Mouse (Mus musculus): Measurements from ENCODE around the gene Myt1l. TPM values are rescaled to one million over a fixed set of nuclear protein-coding genes. Genes with fewer than 3 reads are reported as not detected.
A peak's percentile ranks its signal among the peaks of the same experiment; 100 is the strongest.

Myt1l gene
- polyA plus RNA-seq, 1 experiment from 2014 or later, result 0.18 TPM

DNA sequence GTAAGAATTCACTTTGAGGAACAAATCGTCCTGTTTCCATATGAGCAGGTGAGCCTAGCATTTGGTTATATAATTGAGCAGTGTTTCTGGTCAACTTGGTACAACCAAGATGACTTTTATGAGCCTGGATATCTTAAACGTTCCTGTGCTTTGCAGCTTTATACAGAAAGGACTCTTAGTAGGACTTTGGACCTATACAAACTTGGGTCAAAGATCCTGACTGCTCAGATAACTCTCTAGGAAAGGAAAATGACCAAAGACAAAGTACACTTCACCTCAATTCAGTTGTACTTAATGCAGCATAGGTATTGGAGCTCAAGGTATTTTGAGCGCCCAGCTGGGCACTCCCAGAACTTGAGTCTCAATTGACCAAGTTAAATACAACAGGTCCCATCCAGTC is 388.0 kb downstream of the Myt1l start:
- Histone ChIP-seq H3K36me3 (ENCODE audit: control insufficient read depth, insufficient read depth, low read length) (no peaks in the 10 kb centered on the region), H3K9me3 (ENCODE audit: control insufficient read depth, low read length) (no peaks in the 10 kb centered on the region), H3K4me2 (ENCODE audit: low read depth, low read length) (no peak overlapping the region), H3K27ac (ENCODE audit: low read length) (no peak overlapping the region), H3K9ac (ENCODE audit: low read length) (no peak overlapping the region), H3K4me3 (ENCODE audit: low read length) (no peak overlapping the region), H3K4me1 (replicated peaks; ENCODE audit: control insufficient read depth, insufficient read depth, low read length) (no peaks in the 10 kb centered on the region), H3K27me3 (ENCODE audit: control insufficient read depth, insufficient read depth, low read depth, low read length) (no peaks in the 10 kb centered on the region)
- WGBS, result 72% methylated on average over 3 of the region's 3 CpGs
- ATAC-seq (ENCODE audit: low read depth), result no peak

DNA sequence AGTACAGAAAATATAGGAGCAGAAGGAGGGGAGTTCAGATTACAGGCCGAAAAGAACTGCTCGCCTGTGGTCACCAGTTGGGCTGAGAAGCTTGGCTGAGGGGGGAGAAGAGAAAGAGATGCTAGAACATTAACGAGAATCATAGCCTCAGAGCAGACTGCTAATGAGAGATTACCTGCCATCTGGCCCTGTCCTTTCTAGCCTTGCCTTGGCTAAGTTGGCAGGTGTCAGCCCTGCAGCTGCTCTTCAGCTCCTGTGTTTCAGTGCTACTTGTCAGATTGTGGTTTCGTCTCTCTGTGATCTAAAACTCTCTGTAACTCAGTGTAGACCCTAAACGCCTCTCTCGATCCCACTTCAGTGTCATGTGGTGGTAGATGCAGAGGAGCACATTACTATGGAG is 388.6 kb downstream of the Myt1l start:
- no peak overlapping the region for H3K4me3 ChIP-seq (ENCODE audit: low read length)
- H3K4me1 ChIP-seq (replicated peaks; ENCODE audit: control insufficient read depth, insufficient read depth, low read length), result no peaks in the 10 kb centered on the region
- H3K27me3 ChIP-seq (ENCODE audit: control insufficient read depth, insufficient read depth, low read depth, low read length), result no peaks in the 10 kb centered on the region
- H3K36me3 ChIP-seq (ENCODE audit: control insufficient read depth, insufficient read depth, low read length), result no peaks in the 10 kb centered on the region
- H3K4me2 ChIP-seq (ENCODE audit: low read depth, low read length), result no peak overlapping the region
- no peak overlapping the region for H3K27ac ChIP-seq (ENCODE audit: low read length)
- no peak for ATAC-seq (ENCODE audit: low read depth)
- WGBS, result 80% methylated on average over 6 of the region's 6 CpGs
- no peaks in the 10 kb centered on the region for H3K9me3 ChIP-seq (ENCODE audit: control insufficient read depth, low read length)
- no peak overlapping the region for H3K9ac ChIP-seq (ENCODE audit: low read length)

DNA sequence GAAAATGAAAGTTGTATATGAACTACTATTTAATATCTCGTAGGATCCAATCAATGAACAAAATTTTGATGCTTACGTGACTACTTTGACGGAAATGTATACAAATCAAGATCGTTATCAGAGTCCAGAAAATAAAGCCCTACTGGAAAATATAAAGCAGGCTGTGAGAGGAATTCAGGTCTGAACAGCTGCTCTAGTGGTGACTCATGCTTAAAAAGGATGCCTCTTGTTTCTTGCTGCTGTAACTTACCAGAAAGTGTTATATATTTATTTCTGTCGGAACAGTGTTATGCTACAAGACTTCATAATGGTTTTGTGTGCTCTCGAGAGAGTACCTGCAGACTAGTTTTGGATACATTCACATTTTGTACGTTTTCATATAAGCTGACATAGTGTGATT is 392.1 kb downstream of the Myt1l start:
- H3K36me3 ChIP-seq (ENCODE audit: control insufficient read depth, insufficient read depth, low read length), result no peaks in the 10 kb centered on the region
- no peak overlapping the region for H3K9ac ChIP-seq (ENCODE audit: low read length)
- H3K27ac ChIP-seq (ENCODE audit: low read length), result no peak overlapping the region
- no peak overlapping the region for H3K4me2 ChIP-seq (ENCODE audit: low read depth, low read length)
- WGBS, result 61% methylated on average over 7 of the region's 7 CpGs
- no peak for ATAC-seq (ENCODE audit: low read depth)
- no peaks in the 10 kb centered on the region for H3K4me1 ChIP-seq (replicated peaks; ENCODE audit: control insufficient read depth, insufficient read depth, low read length)
- H3K9me3 ChIP-seq (ENCODE audit: control insufficient read depth, low read length), result no peaks in the 10 kb centered on the region
- H3K27me3 ChIP-seq (ENCODE audit: control insufficient read depth, insufficient read depth, low read depth, low read length), result no peaks in the 10 kb centered on the region
- H3K4me3 ChIP-seq (ENCODE audit: low read length), result no peak overlapping the region

GRCm38 (mm10) chr12:29921481-29921880 is 393.3 kb downstream of the Myt1l start:
- Histone ChIP-seq H3K9me3 (ENCODE audit: control insufficient read depth, low read length) (no peaks in the 10 kb centered on the region), H3K9ac (ENCODE audit: low read length) (no peak overlapping the region), H3K4me1 (replicated peaks; ENCODE audit: control insufficient read depth, insufficient read depth, low read length) (no peaks in the 10 kb centered on the region), H3K4me2 (ENCODE audit: low read depth, low read length) (no peak overlapping the region), H3K36me3 (ENCODE audit: control insufficient read depth, insufficient read depth, low read length) (no peaks in the 10 kb centered on the region), H3K27me3 (ENCODE audit: control insufficient read depth, insufficient read depth, low read depth, low read length) (no peaks in the 10 kb centered on the region), H3K4me3 (ENCODE audit: low read length) (no peak overlapping the region), H3K27ac (ENCODE audit: low read length) (no peak overlapping the region)
- no peak for ATAC-seq (ENCODE audit: low read depth)
- 76% methylated on average over 11 of the region's 11 CpGs for WGBS

DNA sequence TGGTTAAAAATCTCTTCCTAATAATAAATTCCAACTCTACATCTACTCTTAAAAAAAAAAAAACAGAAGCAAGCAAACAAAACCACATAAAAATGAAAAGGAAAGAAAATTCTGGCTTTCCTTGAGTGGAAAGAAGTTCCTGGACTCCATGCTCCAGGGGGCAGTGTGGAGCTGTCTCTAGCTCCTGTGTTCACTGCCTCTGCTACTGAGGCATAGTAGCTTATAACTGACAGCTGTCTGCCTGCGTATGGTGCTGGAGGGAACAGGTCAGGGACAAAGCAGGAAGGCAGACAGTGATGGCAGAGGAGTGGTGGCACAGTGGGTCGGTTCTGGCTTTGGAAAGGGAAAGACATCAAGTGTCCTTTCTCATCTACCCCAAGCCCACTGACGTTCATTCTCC is 398.7 kb downstream of the Myt1l start:
- Histone ChIP-seq H3K36me3 (ENCODE audit: control insufficient read depth, insufficient read depth, low read length) (no peaks in the 10 kb centered on the region), H3K4me2 (ENCODE audit: low read depth, low read length) (no peak overlapping the region), H3K27ac (ENCODE audit: low read length) (no peak overlapping the region), H3K27me3 (ENCODE audit: control insufficient read depth, insufficient read depth, low read depth, low read length) (no peaks in the 10 kb centered on the region), H3K9me3 (ENCODE audit: control insufficient read depth, low read length) (no peaks in the 10 kb centered on the region), H3K4me3 (ENCODE audit: low read length) (no peak overlapping the region), H3K9ac (ENCODE audit: low read length) (no peak overlapping the region), H3K4me1 (replicated peaks; ENCODE audit: control insufficient read depth, insufficient read depth, low read length) (no peaks in the 10 kb centered on the region)
- ATAC-seq (ENCODE audit: low read depth), result no peak
- WGBS, result 36% methylated on average over 3 of the region's 3 CpGs

- Histone ChIP-seq H3K9ac (ENCODE audit: low read length) (no peak overlapping the region), H3K4me3 (ENCODE audit: low read length) (no peak overlapping the region), H3K27ac (ENCODE audit: low read length) (no peak overlapping the region), H3K9me3 (ENCODE audit: control insufficient read depth, low read length) (no peaks in the 10 kb centered on the region), H3K4me2 (ENCODE audit: low read depth, low read length) (no peak overlapping the region), H3K36me3 (ENCODE audit: control insufficient read depth, insufficient read depth, low read length) (no peaks in the 10 kb centered on the region), H3K4me1 (replicated peaks; ENCODE audit: control insufficient read depth, insufficient read depth, low read length) (no peaks in the 10 kb centered on the region), H3K27me3 (ENCODE audit: control insufficient read depth, insufficient read depth, low read depth, low read length) (no peaks in the 10 kb centered on the region)
- ATAC-seq (ENCODE audit: low read depth), result no peak
- WGBS, result 55% methylated on average over 1 of the region's 1 CpGs
Measured at GRCm38 (mm10) chr12:29930591-29930990, 402.4 kb downstream of the Myt1l start.

DNA sequence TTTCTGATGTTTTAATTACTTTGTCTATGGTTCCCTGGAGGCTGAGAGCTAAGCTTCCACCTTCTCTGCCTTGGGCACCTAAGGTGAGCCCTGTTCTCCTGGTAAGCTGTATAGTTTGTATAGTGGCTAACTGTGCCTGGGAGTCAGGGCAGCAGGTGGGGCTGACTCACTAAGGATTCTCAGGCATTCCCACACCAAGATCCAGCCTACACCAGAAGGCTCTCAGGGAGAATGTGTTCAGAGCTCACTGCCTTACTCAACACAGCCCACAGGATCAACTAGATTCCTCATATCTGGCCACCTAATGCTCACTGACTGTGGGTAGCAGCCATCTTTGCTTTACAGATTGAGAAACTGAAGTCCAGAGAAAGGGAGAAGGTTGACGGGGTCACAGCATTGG is 404.8 kb downstream of the Myt1l start:
- Histone ChIP-seq H3K27ac (ENCODE audit: low read length) (no peak overlapping the region), H3K9me3 (ENCODE audit: control insufficient read depth, low read length) (no peaks in the 10 kb centered on the region), H3K9ac (ENCODE audit: low read length) (no peak overlapping the region), H3K4me3 (ENCODE audit: low read length) (no peak overlapping the region), H3K27me3 (ENCODE audit: control insufficient read depth, insufficient read depth, low read depth, low read length) (no peaks in the 10 kb centered on the region), H3K4me2 (ENCODE audit: low read depth, low read length) (no peak overlapping the region), H3K4me1 (replicated peaks; ENCODE audit: control insufficient read depth, insufficient read depth, low read length) (0 out of 2 replicates have a peak, but pooled peaks cover 2% of the 10 kb centered on the region), H3K36me3 (ENCODE audit: control insufficient read depth, insufficient read depth, low read length) (no peaks in the 10 kb centered on the region)
- WGBS, result 90% methylated on average over 1 of the region's 1 CpGs
- no peak for ATAC-seq (ENCODE audit: low read depth)

DNA sequence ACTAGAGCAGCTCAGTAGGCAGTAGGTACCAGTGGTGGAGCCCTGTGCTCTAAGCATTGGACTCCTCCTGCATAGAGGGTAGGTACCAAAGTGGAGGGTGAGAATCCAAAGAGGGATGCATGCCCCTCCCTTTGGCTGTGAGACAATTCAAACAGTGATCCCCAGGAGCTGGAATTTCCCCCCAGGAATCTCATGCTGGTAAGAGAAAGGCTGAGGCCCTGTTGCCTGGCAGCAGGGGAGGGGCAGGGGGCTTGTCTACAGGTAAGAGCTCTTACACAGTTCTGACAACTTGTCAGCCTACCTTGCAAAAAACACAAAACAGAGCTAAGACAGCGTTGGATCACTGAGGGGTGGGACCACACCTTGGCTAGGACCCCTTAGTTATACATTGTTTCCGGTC is 405.3 kb downstream of the Myt1l start:
- Histone ChIP-seq H3K9ac (ENCODE audit: low read length) (no peak overlapping the region), H3K4me2 (ENCODE audit: low read depth, low read length) (no peak overlapping the region), H3K4me1 (replicated peaks; ENCODE audit: control insufficient read depth, insufficient read depth, low read length) (0 out of 2 replicates have a peak, but pooled peaks cover 2% of the 10 kb centered on the region), H3K9me3 (ENCODE audit: control insufficient read depth, low read length) (no peaks in the 10 kb centered on the region), H3K36me3 (ENCODE audit: control insufficient read depth, insufficient read depth, low read length) (no peaks in the 10 kb centered on the region), H3K27me3 (ENCODE audit: control insufficient read depth, insufficient read depth, low read depth, low read length) (no peaks in the 10 kb centered on the region), H3K4me3 (ENCODE audit: low read length) (no peak overlapping the region), H3K27ac (ENCODE audit: low read length) (no peak overlapping the region)
- 61% methylated on average over 2 of the region's 2 CpGs for WGBS
- no peak for ATAC-seq (ENCODE audit: low read depth)

GRCm38 (mm10) chr12:29934120-29934581 is 406.0 kb downstream of the Myt1l start:
- Histone ChIP-seq H3K9ac (ENCODE audit: low read length) (no peak overlapping the region), H3K27ac (ENCODE audit: low read length) (no peak overlapping the region), H3K36me3 (ENCODE audit: control insufficient read depth, insufficient read depth, low read length) (no peaks in the 10 kb centered on the region), H3K27me3 (ENCODE audit: control insufficient read depth, insufficient read depth, low read depth, low read length) (no peaks in the 10 kb centered on the region), H3K9me3 (ENCODE audit: control insufficient read depth, low read length) (no peaks in the 10 kb centered on the region), H3K4me2 (ENCODE audit: low read depth, low read length) (no peak overlapping the region), H3K4me1 (replicated peaks; ENCODE audit: control insufficient read depth, insufficient read depth, low read length) (peaks cover 2% of the 10 kb centered on the region; the same call in 1 of the 2 replicates), H3K4me3 (ENCODE audit: low read length) (no peak overlapping the region)
- 59% methylated on average over 8 of the region's 8 CpGs for WGBS
- no peak for ATAC-seq (ENCODE audit: low read depth)

GRCm38 (mm10) chr12:29937308-29937707 is 409.1 kb downstream of the Myt1l start, which contains the start of gene Pxdn:
TSS of gene Pxdn (plus strand) at chr12:29937608.
- peak within 1 kb of the TSS; percentile 81 for H3K4me3 ChIP-seq (ENCODE audit: low read length)

More at GRCm38 (mm10) chr12:29937308-29937707, 409.1 kb downstream of the Myt1l start, which contains the start of gene Pxdn:
- Histone ChIP-seq H3K4me1 (replicated peaks; ENCODE audit: control insufficient read depth, insufficient read depth, low read length) (peaks cover 20% of the 10 kb centered on the region), H3K36me3 (ENCODE audit: control insufficient read depth, insufficient read depth, low read length) (no peaks in the 10 kb centered on the region), H3K9me3 (ENCODE audit: control insufficient read depth, low read length) (no peaks in the 10 kb centered on the region), H3K9ac (ENCODE audit: low read length) (peak within 1 kb of the TSS; percentile 94), H3K4me2 (ENCODE audit: low read depth, low read length) (peak within 1 kb of the TSS; percentile 79), H3K27ac (ENCODE audit: low read length) (peak within 1 kb of the TSS; percentile 92), H3K27me3 (ENCODE audit: control insufficient read depth, insufficient read depth, low read depth, low read length) (no peaks in the 10 kb centered on the region)
- ATAC-seq (ENCODE audit: low read depth), result no peak
- 38% methylated on average over 8 of the region's 8 CpGs for WGBS
